Mouse (Mus musculus) E14TG2a.4 (cell line): Measurements from ENCODE around the gene Psg17.

Experiments
- CTCF ChIP-seq: conservative IDR thresholded peaks from 2 replicates; pipeline ENCODE4 v1.5.1; 2014; ENCODE audit warnings: low read length
- NANOG ChIP-seq: IDR thresholded peaks from 2 replicates; pipeline ENCODE4 v1.6.1; 2014; ENCODE audit warnings: borderline replicate concordance, low read length, mixed read lengths

- TF ChIP-seq CTCF (no peak), NANOG (no peak)
Observed at GRCm38 (mm10) chr7:18841174-18841567, 19.8 kb upstream of the Psg17 start.
